Mouse (Mus musculus): ENCODE measurements around the gene Tas2r140.

Gene Tas2r140

GRCm38 (mm10) chr6:133055716-133056115 lies at the start of gene Tas2r140:
Gene Tas2r140, minus strand, starts transcription at chr6:133055816.
- DNase-seq = no peak

- DNase-seq = no peak
Observed at GRCm38 (mm10) chr6:133104609-133104921, 48.9 kb upstream of the Tas2r140 start, which contains the start of gene Smim10l1. Gene Smim10l1, plus strand, starts transcription at chr6:133104909.

- DNase-seq = no peak
Observed at GRCm38 (mm10) chr6:133102430-133102829, 46.8 kb upstream of the Tas2r140 start.

GRCm38 (mm10) chr6:133092226-133092625 lies 36.6 kb upstream of the Tas2r140 start:
- DNase-seq = no peak

GRCm38 (mm10) chr6:133037001-133037400 lies 18.6 kb downstream of the Tas2r140 start, which contains the start of gene Tas2r103:
Gene Tas2r103, minus strand, starts transcription at chr6:133037101.
- DNase-seq = no peak

Measured in lung, postnatal 36 days (tissue).